27 mouse cellular contexts compared by ENCODE assay signal in genomic region chr1:120094920-120095319, GRCm38 (mm10). TPM values are rescaled to one million over a fixed set of nuclear protein-coding genes. Genes with fewer than 3 reads are reported as not detected.
A peak's percentile ranks its signal among the peaks of the same experiment; 100 is the strongest.
DNase-seq lines count a peak whose midpoint lies in the region; ATAC-seq and TF ChIP-seq lines count a peak whose summit lies in the region.
"Had no signal": no experiment of that assay in that cellular context is flagged by ENCODE, and none has a peak within 500 bp of the region (broad histone marks: within the 10 kb centered on the region; RNA-seq: fewer than 3 reads in every experiment).

No protein-coding gene starts in this region.

- TF ChIP-seq POLR2A in MEL (IDR thresholded peaks at IDR 0.05; ENCODE audit: control insufficient read depth in 1 of 2, insufficient read depth in 1 of 2, low read depth in 1 of 2, low read length in 2 of 2, poor library complexity in 1 of 2): no peak

- H3K4me2 ChIP-seq in liver, embryonic 12.5 days: no peak overlapping the region
- H3K4me2 ChIP-seq in kidney, embryonic 16.5 days (replicated peaks; ENCODE audit: low read depth, low read length): no peak overlapping the region
- H3K4me2 ChIP-seq: embryonic facial prominence, embryonic 15.5 days; hindbrain, embryonic 13.5 days had no signal

- no peaks in the 10 kb centered on the region for H3K36me3 ChIP-seq in liver, embryonic 12.5 days
- H3K36me3 ChIP-seq in MEL (ENCODE audit: control insufficient read depth in 1 of 2, insufficient read depth in 2 of 2, low read length in 2 of 2): no peaks in the 10 kb centered on the region; a peak in 1 of 4 replicates
- H3K36me3 ChIP-seq in kidney, embryonic 16.5 days (ENCODE audit: insufficient read depth, low read length): no peaks in the 10 kb centered on the region
- H3K36me3 ChIP-seq: embryonic facial prominence, embryonic 15.5 days; forebrain, embryonic 10.5 days; G1E; heart, embryonic 10.5 days; hindbrain, embryonic 13.5 days had no signal

- no peaks in the 10 kb centered on the region for H3K9me3 ChIP-seq in liver, embryonic 12.5 days (replicated peaks)
- no peaks in the 10 kb centered on the region for H3K9me3 ChIP-seq in MEL (replicated peaks; ENCODE audit: insufficient read depth, low read length)
- H3K9me3 ChIP-seq in kidney, embryonic 16.5 days (ENCODE audit: low read length): no peaks in the 10 kb centered on the region
- H3K9me3 ChIP-seq: embryonic facial prominence, embryonic 15.5 days; G1E; heart, embryonic 10.5 days; hindbrain, embryonic 13.5 days had no signal

- TF ChIP-seq CTCF in MEL (IDR thresholded peaks at IDR 0.05 in 2 of 3, conservative IDR thresholded peaks at IDR 0.05 in 1 of 3; ENCODE audit: control insufficient read depth in 1 of 3, insufficient read depth in 1 of 3, low read depth in 2 of 3, low read length in 3 of 3, poor library complexity in 1 of 3, severe bottlenecking in 1 of 3): no peak

- H3K27ac ChIP-seq in liver, embryonic 12.5 days: no peak overlapping the region
- no peak overlapping the region for H3K27ac ChIP-seq in MEL (ENCODE audit: control insufficient read depth, low read depth, low read length)
- H3K27ac ChIP-seq in kidney, embryonic 16.5 days (ENCODE audit: low read length): no peak overlapping the region
- H3K27ac ChIP-seq: embryonic facial prominence, embryonic 15.5 days; forebrain, embryonic 10.5 days; gastrocnemius, adult 2 months; heart, embryonic 10.5 days; hindbrain, embryonic 13.5 days; hindbrain, postnatal 0 days had no signal

- WGBS in liver, embryonic 12.5 days (ENCODE audit: insufficient replicate concordance): 26% methylated on average over 3 of the region's 3 CpGs
- 77% methylated on average over 3 of the region's 3 CpGs for WGBS in kidney, embryonic 16.5 days

- no peak overlapping the region for H3K9ac ChIP-seq in liver, embryonic 12.5 days
- H3K9ac ChIP-seq in MEL (ENCODE audit: control insufficient read depth, low read depth, low read length, poor library complexity, severe bottlenecking): no peak overlapping the region
- no peak overlapping the region for H3K9ac ChIP-seq in kidney, embryonic 16.5 days (replicated peaks; ENCODE audit: low read length)
- H3K9ac ChIP-seq: embryonic facial prominence, embryonic 15.5 days; hindbrain, embryonic 13.5 days had no signal

- H3K27me3 ChIP-seq in liver, embryonic 12.5 days (replicated peaks): no peaks in the 10 kb centered on the region
- H3K27me3 ChIP-seq in MEL (ENCODE audit: control insufficient read depth in 1 of 2, insufficient read depth in 2 of 2, low read length in 2 of 2): no peaks in the 10 kb centered on the region
- no peaks in the 10 kb centered on the region for H3K27me3 ChIP-seq in kidney, embryonic 16.5 days (ENCODE audit: insufficient read depth, low read length)
- H3K27me3 ChIP-seq: embryonic facial prominence, embryonic 15.5 days; hindbrain, embryonic 13.5 days; Patski had no signal

- no peak for DNase-seq in liver
- DNase-seq in MEL (ENCODE audit: low read depth, low spot score): peak; percentile 76
- DNase-seq in naive thymus-derived CD4-positive, alpha-beta T cell, adult 2 months (ENCODE audit: low read depth): peak; percentile 19
- DNase-seq in lung, postnatal 14 days: no peak
- DNase-seq: adrenal gland, postnatal 14 days; B cell, adult 2 months; cerebellum, adult 11-12 months; cerebellum, adult 9-10 months; cerebellum, postnatal 25 days; gastrocnemius, adult 2 months; gastrocnemius, postnatal 25 days; heart, adult 18-20 months; heart, postnatal 10 days had no signal

- no peak for TF ChIP-seq RAD21 in MEL (IDR thresholded peaks at IDR 0.05; ENCODE audit: low read depth, low read length)

- TF ChIP-seq EP300 in MEL (IDR thresholded peaks at IDR 0.05; ENCODE audit: low read depth in 1 of 2, low read length in 2 of 2): peak; percentile 30 to 34; a peak in 1 of 4 replicates

- peaks cover 16% of the 10 kb centered on the region for H3K4me1 ChIP-seq in liver, embryonic 12.5 days
- H3K4me1 ChIP-seq in MEL (ENCODE audit: control insufficient read depth in 1 of 2, insufficient read depth in 2 of 2, low read length in 2 of 2): peaks cover 0 to 11% of the 10 kb centered on the region in 2 experiments; a peak in 3 of 4 replicates
- no peaks in the 10 kb centered on the region for H3K4me1 ChIP-seq in kidney, embryonic 16.5 days (ENCODE audit: insufficient read depth, low read length)
- H3K4me1 ChIP-seq: embryonic facial prominence, embryonic 15.5 days; forebrain, embryonic 10.5 days; hindbrain, embryonic 13.5 days had no signal

- no peak overlapping the region for H3K4me3 ChIP-seq in liver, embryonic 12.5 days
- H3K4me3 ChIP-seq in MEL (ENCODE audit: control insufficient read depth in 1 of 2, insufficient read depth in 1 of 2, low read depth in 2 of 2, low read length in 2 of 2): no peak overlapping the region
- no peak overlapping the region for H3K4me3 ChIP-seq in kidney, embryonic 16.5 days (ENCODE audit: low read length)
- H3K4me3 ChIP-seq: embryonic facial prominence, embryonic 15.5 days; erythroblast, embryonic 14.5 days; forebrain, embryonic 10.5 days; gastrocnemius, adult 2 months; heart, embryonic 10.5 days; hindbrain, embryonic 13.5 days had no signal

- peak; percentile 19; the same call in 1 of the 2 replicates for ATAC-seq in liver, embryonic 12.5 days
- peak; percentile 47 for ATAC-seq in common myeloid progenitor, adult 5-6 weeks (replicated peaks; ENCODE audit: low read depth, poor library complexity, severe bottlenecking)
- ATAC-seq in kidney, embryonic 16.5 days (ENCODE audit: low FRiP score, low TSS enrichment): no peak
- ATAC-seq: activated CD4-positive, CD25-positive, alpha-beta regulatory T cell, adult 4 months; CD4-positive, CD25-positive, alpha-beta regulatory T cell, adult 4 months; forebrain, embryonic 14.5 days; hindbrain, postnatal 0 days; Patski had no signal

- H3K79me2 ChIP-seq in MEL (ENCODE audit: control insufficient read depth, insufficient read depth, low read length, poor library complexity): no peaks in the 10 kb centered on the region

TF ChIP-seq in MEL, 35 proteins besides CTCF, POLR2A, EP300 and RAD21:
- peak; percentile 50 for TF ChIP-seq GATA1 (IDR thresholded peaks at IDR 0.05; ENCODE audit: low read depth, low read length)
- no peak for TF ChIP-seq MXI1 (IDR thresholded peaks at IDR 0.05; ENCODE audit: low read depth, low read length)
- TF ChIP-seq TAL1 (IDR thresholded peaks at IDR 0.05; ENCODE audit: low read length): peak; percentile 15; the same call in 1 of the 2 replicates

RNA-seq across cellular contexts. Expression of gene Tmem37, which starts 21.0 kb away (rescaled TPM):
- 37.0 and 37.6 TPM in 2 replicates for polyA plus RNA-seq in liver, embryonic 12.5 days (2016; fragmentation: Nextera tagmentation; extraction: Ambion mirVana)
- total RNA-seq in MEL (2012; rRNA removed): 2.6 TPM in 2 replicates
- polyA plus RNA-seq in MEL (2012; ENCODE audit: insufficient read depth in 1 of 2, insufficient read length in 2 of 2, low read depth in 1 of 2, low replicate concordance in 2 of 2, missing spikeins in 1 of 2): 1 to 10 TPM in 1 of 2 experiments, not detected in 1; 9.1 TPM
- total RNA-seq in common myeloid progenitor, adult 5-6 weeks (2017): 0.78 and 0.87 TPM in 2 replicates
- polyA plus RNA-seq in kidney, embryonic 16.5 days (2015; fragmentation: Nextera tagmentation; extraction: Ambion mirVana): 78.9 and 83.5 TPM in 2 replicates
- polyA plus RNA-seq: G1E had no signal

RNA-seq across cellular contexts. Expression of gene Dbi, which starts 26.0 kb away (rescaled TPM):
- 470 and 475 TPM in 2 replicates for polyA plus RNA-seq in liver, embryonic 12.5 days (2016; fragmentation: Nextera tagmentation; extraction: Ambion mirVana)
- 164 and 220 TPM in 2 replicates for total RNA-seq in MEL (2012; rRNA removed)
- 100 to 1,000 TPM in 1 of 2 experiments, not detected in 1; 149 TPM for polyA plus RNA-seq in MEL (2012; ENCODE audit: insufficient read depth in 1 of 2, insufficient read length in 2 of 2, low read depth in 1 of 2, low replicate concordance in 2 of 2, missing spikeins in 1 of 2)
- 294 and 313 TPM in 2 replicates for total RNA-seq in common myeloid progenitor, adult 5-6 weeks (2017)
- polyA plus RNA-seq in kidney, embryonic 16.5 days (2015; fragmentation: Nextera tagmentation; extraction: Ambion mirVana): 658 and 708 TPM in 2 replicates

RNA-seq across cellular contexts. Expression of gene 3110009E18Rik, which starts 26.1 kb away (rescaled TPM):
- polyA plus RNA-seq in liver, embryonic 12.5 days (2016; fragmentation: Nextera tagmentation; extraction: Ambion mirVana): 12.8 and 14.3 TPM in 2 replicates
- total RNA-seq in MEL (2012; rRNA removed): 13.8 and 15.1 TPM in 2 replicates
- polyA plus RNA-seq in MEL (2012; ENCODE audit: insufficient read depth in 1 of 2, insufficient read length in 2 of 2, low read depth in 1 of 2, low replicate concordance in 2 of 2, missing spikeins in 1 of 2): 10 to 100 TPM in 1 of 2 experiments, not detected in 1; 16.5 TPM
- total RNA-seq in common myeloid progenitor, adult 5-6 weeks (2017): 4.1 and 12.9 TPM in 2 replicates
- polyA plus RNA-seq in kidney, embryonic 16.5 days (2015; fragmentation: Nextera tagmentation; extraction: Ambion mirVana): 13.5 and 16.7 TPM in 2 replicates
- polyA plus RNA-seq: erythroblast, embryonic 14.5 days had no signal

Comparison
In these comparisons a context has a peak if more than half of its experiments do, and no peak if none do; other contexts are left out.
1. DNase-seq: peak in MEL (single experiment) and naive thymus-derived CD4-positive, alpha-beta T cell, adult 2 months (single experiment); none in liver (single experiment) and lung, postnatal 14 days (single experiment).